In genomic region chr10:80321670-80322581, GRCm38 (mm10) we compare ENCODE assay signal across 10 mouse cellular contexts. TPM values are rescaled to one million over a fixed set of nuclear protein-coding genes. Genes with fewer than 3 reads are reported as not detected.
A peak's percentile ranks its signal among the peaks of the same experiment; 100 is the strongest.
DNase-seq lines count a peak whose midpoint lies in the region; ATAC-seq lines count a peak whose summit lies in the region.
"Had no signal": no experiment of that assay in that cellular context is flagged by ENCODE, and none has a peak within 500 bp of the region (broad histone marks: within the 10 kb centered on the region; RNA-seq: fewer than 3 reads in every experiment).

No protein-coding gene starts in this region.

- ATAC-seq in hindbrain, embryonic 13.5 days (ENCODE audit: low FRiP score): no peak
- no peak for ATAC-seq in hindbrain, embryonic 16.5 days
- no peak for ATAC-seq in hindbrain, embryonic 14.5 days (ENCODE audit: low FRiP score)
- no peak for ATAC-seq in midbrain, embryonic 12.5 days (ENCODE audit: low FRiP score, low read depth)

- H3K4me3 ChIP-seq in hindbrain, embryonic 13.5 days: no peak overlapping the region
- H3K4me3 ChIP-seq in hindbrain, embryonic 16.5 days (ENCODE audit: low read length): no peak overlapping the region
- peak overlapping the region; percentile 87 for H3K4me3 ChIP-seq in brown adipose tissue, adult 24 weeks (ENCODE audit: insufficient read depth, low read depth, low read length)
- H3K4me3 ChIP-seq in hindbrain, embryonic 14.5 days (replicated peaks; ENCODE audit: low read length): no peak overlapping the region
- no peak overlapping the region for H3K4me3 ChIP-seq in midbrain, embryonic 12.5 days

- peaks cover 22% of the 10 kb centered on the region for H3K36me3 ChIP-seq in hindbrain, embryonic 13.5 days
- H3K36me3 ChIP-seq in hindbrain, embryonic 16.5 days (ENCODE audit: control insufficient read depth, insufficient read depth, low read length): peaks cover 11% of the 10 kb centered on the region
- H3K36me3 ChIP-seq in hindbrain, embryonic 14.5 days (replicated peaks; ENCODE audit: control insufficient read depth, insufficient read depth): peaks cover 21% of the 10 kb centered on the region
- H3K36me3 ChIP-seq in midbrain, embryonic 12.5 days: peaks cover 18% of the 10 kb centered on the region

- no peak for DNase-seq in hindbrain, embryonic 14.5 days (ENCODE audit: low spot score)
- no peak for DNase-seq in layer of hippocampus, postnatal 36 days
- no peak for DNase-seq in yolk sac, embryonic 10.5 days (ENCODE audit: low spot score)
- DNase-seq in spleen, postnatal 36 days (ENCODE audit: low spot score in 2 of 2): no peak
- DNase-seq: gastrocnemius, postnatal 25 days; thymus, adult 18-20 months had no signal

- peaks cover 41% of the 10 kb centered on the region for H3K4me1 ChIP-seq in hindbrain, embryonic 13.5 days (replicated peaks)
- peaks cover 19% of the 10 kb centered on the region for H3K4me1 ChIP-seq in hindbrain, embryonic 16.5 days (ENCODE audit: control insufficient read depth, insufficient read depth, low read depth, low read length)
- peaks cover 8% of the 10 kb centered on the region for H3K4me1 ChIP-seq in brown adipose tissue, adult 24 weeks (ENCODE audit: control insufficient read depth, insufficient read depth, insufficient read length, low read length)
- peaks cover 15% of the 10 kb centered on the region for H3K4me1 ChIP-seq in hindbrain, embryonic 14.5 days (replicated peaks; ENCODE audit: control insufficient read depth, insufficient read depth, low read length)
- peaks cover 29% of the 10 kb centered on the region for H3K4me1 ChIP-seq in midbrain, embryonic 12.5 days

- WGBS in hindbrain, embryonic 13.5 days: 91% methylated on average over 21 of the region's 21 CpGs
- 91% methylated on average over 21 of the region's 21 CpGs for WGBS in hindbrain, embryonic 16.5 days
- 92% methylated on average over 21 of the region's 21 CpGs for WGBS in hindbrain, embryonic 14.5 days
- WGBS in midbrain, embryonic 12.5 days: 96% methylated on average over 21 of the region's 21 CpGs

- no peak overlapping the region for H3K9ac ChIP-seq in hindbrain, embryonic 13.5 days
- no peak overlapping the region for H3K9ac ChIP-seq in hindbrain, embryonic 16.5 days (ENCODE audit: low read depth, low read length)
- H3K9ac ChIP-seq in hindbrain, embryonic 14.5 days: no peak overlapping the region
- H3K9ac ChIP-seq in midbrain, embryonic 12.5 days (replicated peaks): no peak overlapping the region

- H3K27ac ChIP-seq in hindbrain, embryonic 13.5 days: no peak overlapping the region
- H3K27ac ChIP-seq in hindbrain, embryonic 16.5 days (ENCODE audit: low read depth, low read length): no peak overlapping the region
- peak overlapping the region; percentile 15; the same call in 1 of the 2 replicates for H3K27ac ChIP-seq in brown adipose tissue, adult 24 weeks (replicated peaks; ENCODE audit: low read depth, low read length)
- no peak overlapping the region for H3K27ac ChIP-seq in hindbrain, embryonic 14.5 days
- H3K27ac ChIP-seq in midbrain, embryonic 12.5 days (replicated peaks): 0 out of 2 replicates have a peak overlapping the region, but pooled peaks have one; percentile 6

- no peaks in the 10 kb centered on the region for H3K9me3 ChIP-seq in hindbrain, embryonic 13.5 days
- no peaks in the 10 kb centered on the region for H3K9me3 ChIP-seq in hindbrain, embryonic 16.5 days (ENCODE audit: control insufficient read depth, low read length)
- H3K9me3 ChIP-seq in hindbrain, embryonic 14.5 days (ENCODE audit: control insufficient read depth, low read length): no peaks in the 10 kb centered on the region
- no peaks in the 10 kb centered on the region for H3K9me3 ChIP-seq in midbrain, embryonic 12.5 days

- peak overlapping the region; percentile 79; the same call in 1 of the 2 replicates for H3K4me2 ChIP-seq in hindbrain, embryonic 13.5 days
- no peak overlapping the region; the same call in 1 of the 2 replicates for H3K4me2 ChIP-seq in hindbrain, embryonic 16.5 days (ENCODE audit: low read length)
- H3K4me2 ChIP-seq in hindbrain, embryonic 14.5 days (replicated peaks): 0 out of 2 replicates have a peak overlapping the region, but pooled peaks have one; percentile 74
- peak overlapping the region; percentile 83; the same call in 1 of the 2 replicates for H3K4me2 ChIP-seq in midbrain, embryonic 12.5 days (replicated peaks)

- H3K27me3 ChIP-seq in hindbrain, embryonic 13.5 days: peaks cover 31% of the 10 kb centered on the region
- H3K27me3 ChIP-seq in hindbrain, embryonic 16.5 days (replicated peaks; ENCODE audit: control insufficient read depth, insufficient read depth, low read length): no peaks in the 10 kb centered on the region
- peaks cover 6% of the 10 kb centered on the region; the same call in 1 of the 2 replicates for H3K27me3 ChIP-seq in hindbrain, embryonic 14.5 days (ENCODE audit: control insufficient read depth, insufficient read depth, low read length)
- peaks cover 38% of the 10 kb centered on the region for H3K27me3 ChIP-seq in midbrain, embryonic 12.5 days

RNA-seq across cellular contexts. Expression of gene 2310011J03Rik, which starts 1.6 kb away (rescaled TPM):
- 28.5 and 29.1 TPM in 2 replicates for polyA plus RNA-seq in hindbrain, embryonic 13.5 days (2015; fragmentation: Nextera tagmentation; extraction: Ambion mirVana)
- 31.7 and 32.8 TPM in 2 replicates for polyA plus RNA-seq in hindbrain, embryonic 16.5 days (2015; fragmentation: Nextera tagmentation; extraction: Ambion mirVana)
- polyA plus RNA-seq in brown adipose tissue, adult 24 weeks (2012; ENCODE audit: insufficient read depth, insufficient read length, missing spikeins): 24.3 and 25.7 TPM in 2 replicates
- polyA plus RNA-seq in hindbrain, embryonic 14.5 days (2014; fragmentation: Nextera tagmentation; extraction: Ambion mirVana): 23.3 and 24.5 TPM in 2 replicates
- 36.2 and 44.5 TPM in 2 replicates for polyA plus RNA-seq in midbrain, embryonic 12.5 days (2016; fragmentation: Nextera tagmentation; extraction: Ambion mirVana)
- 10 to 100 TPM; 22.4 to 23.0 TPM for total RNA-seq in layer of hippocampus, postnatal 36 days (2021)

RNA-seq across cellular contexts. Expression of gene Pcsk4, which starts 7.4 kb away (rescaled TPM):
- polyA plus RNA-seq in hindbrain, embryonic 13.5 days (2015; fragmentation: Nextera tagmentation; extraction: Ambion mirVana): 1.9 and 2.5 TPM in 2 replicates
- 8.1 and 8.5 TPM in 2 replicates for polyA plus RNA-seq in hindbrain, embryonic 16.5 days (2015; fragmentation: Nextera tagmentation; extraction: Ambion mirVana)
- 4.3 and 7.8 TPM in 2 replicates for polyA plus RNA-seq in brown adipose tissue, adult 24 weeks (2012; ENCODE audit: insufficient read depth, insufficient read length, missing spikeins)
- 4.4 and 4.7 TPM in 2 replicates for polyA plus RNA-seq in hindbrain, embryonic 14.5 days (2014; fragmentation: Nextera tagmentation; extraction: Ambion mirVana)
- polyA plus RNA-seq in midbrain, embryonic 12.5 days (2016; fragmentation: Nextera tagmentation; extraction: Ambion mirVana): 2.4 and 3.7 TPM in 2 replicates
- 1 to 10 TPM; 2.2 to 2.6 TPM for total RNA-seq in layer of hippocampus, postnatal 36 days (2021)

RNA-seq across cellular contexts. Expression of gene Reep6, which starts 7.8 kb away (rescaled TPM):
- polyA plus RNA-seq in hindbrain, embryonic 13.5 days (2015; fragmentation: Nextera tagmentation; extraction: Ambion mirVana): 3.1 and 3.5 TPM in 2 replicates
- polyA plus RNA-seq in hindbrain, embryonic 16.5 days (2015; fragmentation: Nextera tagmentation; extraction: Ambion mirVana): 7.5 and 7.6 TPM in 2 replicates
- polyA plus RNA-seq in brown adipose tissue, adult 24 weeks (2012; ENCODE audit: insufficient read depth, insufficient read length, missing spikeins): 15.7 and 17.7 TPM in 2 replicates
- 5.3 and 5.8 TPM in 2 replicates for polyA plus RNA-seq in hindbrain, embryonic 14.5 days (2014; fragmentation: Nextera tagmentation; extraction: Ambion mirVana)
- 3.1 and 4.3 TPM in 2 replicates for polyA plus RNA-seq in midbrain, embryonic 12.5 days (2016; fragmentation: Nextera tagmentation; extraction: Ambion mirVana)
- total RNA-seq in layer of hippocampus, postnatal 36 days (2021): 10 to 100 TPM in 1 of 2 experiments, 1 to 10 TPM in 1; 8.6 to 10.3 TPM

RNA-seq across cellular contexts. Expression of gene Apc2, which starts 26.1 kb away (rescaled TPM):
- polyA plus RNA-seq in hindbrain, embryonic 13.5 days (2015; fragmentation: Nextera tagmentation; extraction: Ambion mirVana): 182 and 183 TPM in 2 replicates
- 139 and 149 TPM in 2 replicates for polyA plus RNA-seq in hindbrain, embryonic 16.5 days (2015; fragmentation: Nextera tagmentation; extraction: Ambion mirVana)
- polyA plus RNA-seq in brown adipose tissue, adult 24 weeks (2012; ENCODE audit: insufficient read depth, insufficient read length, missing spikeins): 0.38 TPM in 1 of 2 replicates, not detected in the other
- 200 and 216 TPM in 2 replicates for polyA plus RNA-seq in hindbrain, embryonic 14.5 days (2014; fragmentation: Nextera tagmentation; extraction: Ambion mirVana)
- 181 and 193 TPM in 2 replicates for polyA plus RNA-seq in midbrain, embryonic 12.5 days (2016; fragmentation: Nextera tagmentation; extraction: Ambion mirVana)
- 10 to 100 TPM; 98.3 to 98.4 TPM for total RNA-seq in layer of hippocampus, postnatal 36 days (2021)

RNA-seq across cellular contexts. Expression of gene Adamtsl5, which starts 26.3 kb away (rescaled TPM):
- polyA plus RNA-seq in hindbrain, embryonic 13.5 days (2015; fragmentation: Nextera tagmentation; extraction: Ambion mirVana): 0.42 and 0.66 TPM in 2 replicates
- 1.1 and 1.8 TPM in 2 replicates for polyA plus RNA-seq in hindbrain, embryonic 16.5 days (2015; fragmentation: Nextera tagmentation; extraction: Ambion mirVana)
- 2.9 and 4.2 TPM in 2 replicates for polyA plus RNA-seq in brown adipose tissue, adult 24 weeks (2012; ENCODE audit: insufficient read depth, insufficient read length, missing spikeins)
- polyA plus RNA-seq in hindbrain, embryonic 14.5 days (2014; fragmentation: Nextera tagmentation; extraction: Ambion mirVana): 0.84 and 0.90 TPM in 2 replicates
- 0.38 and 0.79 TPM in 2 replicates for polyA plus RNA-seq in midbrain, embryonic 12.5 days (2016; fragmentation: Nextera tagmentation; extraction: Ambion mirVana)
- total RNA-seq in layer of hippocampus, postnatal 36 days (2021): 1 to 10 TPM; 4.9 to 5.2 TPM

Comparison
In these comparisons a context has a peak if more than half of its experiments do, and no peak if none do; other contexts are left out.
1. H3K27ac ChIP-seq: peak in brown adipose tissue, adult 24 weeks (single experiment) and midbrain, embryonic 12.5 days (single experiment); none in hindbrain, embryonic 13.5 days (single experiment), hindbrain, embryonic 16.5 days (single experiment) and hindbrain, embryonic 14.5 days (single experiment).